Mouse (Mus musculus): ENCODE data around the gene Prrc2c.

DNA sequence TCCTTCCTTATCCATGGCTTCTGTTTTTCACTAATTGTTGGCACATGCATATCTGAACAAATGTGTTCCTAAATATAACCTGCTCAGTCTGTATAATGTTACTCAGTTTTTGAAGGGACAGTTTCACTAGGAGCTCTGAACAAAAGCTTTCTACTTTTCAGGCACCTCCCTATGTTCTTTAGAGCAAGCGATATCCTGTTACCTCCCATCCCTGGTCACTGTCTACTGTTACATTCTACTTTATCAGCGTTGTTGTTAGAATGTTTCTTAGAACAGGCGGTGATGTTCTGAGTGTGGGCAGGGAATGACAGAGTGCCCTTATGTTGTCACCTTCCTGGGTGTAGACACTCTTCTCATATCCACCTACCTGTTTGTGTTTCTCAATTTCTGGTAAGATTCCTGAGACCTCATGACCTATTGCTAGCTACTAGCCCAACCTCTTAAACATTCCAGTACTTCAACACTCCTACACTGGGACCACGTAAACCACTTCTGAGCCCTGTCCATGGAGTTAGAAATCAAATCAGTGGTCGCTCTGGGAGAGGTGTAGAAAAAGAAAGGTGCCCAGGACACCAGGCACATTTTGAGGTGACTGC lies 37.7 kb upstream of the Prrc2c start:
- TF ChIP-seq CTCF (IDR thresholded peaks at IDR 0.05; ENCODE audit: extremely low read depth, insufficient read depth, low read length) (no peak), POLR2A (IDR thresholded peaks at IDR 0.05; ENCODE audit: extremely low read depth, insufficient read depth, low read length) (no peak)
